Mouse (Mus musculus): ENCODE measurements at regions not wholly inside any gene's neighbourhood (a gene's known extent, or its start where the extent isn't known, plus 50 kb on each side); places are given as distances from the start of the nearest gene placed in this dataset.

DNA sequence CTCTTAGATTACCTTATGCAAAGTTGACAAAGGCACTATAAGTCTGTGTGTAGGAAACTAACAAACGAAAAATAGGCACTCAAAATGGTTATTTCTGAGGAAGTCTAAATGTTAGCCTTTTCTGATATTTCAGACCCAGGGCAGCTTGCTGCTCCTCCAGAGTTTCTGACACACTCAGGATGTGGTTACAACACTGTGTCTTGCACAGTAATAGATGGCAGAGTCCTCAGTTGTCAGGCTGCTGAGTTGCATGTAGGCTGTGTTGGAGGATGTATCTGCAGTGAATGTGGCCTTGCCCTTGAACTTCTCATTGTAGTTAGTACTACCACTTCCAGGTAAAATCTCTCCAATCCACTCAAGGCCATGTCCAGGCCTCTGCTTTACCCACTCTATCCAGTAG lies 1039.7 kb downstream of the Adam6a start:
- Histone ChIP-seq H3K27me3 (ENCODE audit: control insufficient read depth, insufficient read depth, low read length, poor library complexity, severe bottlenecking) (no peaks in the 10 kb centered on the region), H3K36me3 (ENCODE audit: control insufficient read depth, insufficient read depth, low read length, poor library complexity, severe bottlenecking) (no peaks in the 10 kb centered on the region), H3K9ac (ENCODE audit: low read depth, poor library complexity, severe bottlenecking) (no peak overlapping the region), H3K9me3 (replicated peaks; ENCODE audit: control insufficient read depth, insufficient read depth, low read length, poor library complexity, severe bottlenecking) (no peaks in the 10 kb centered on the region), H3K4me1 (ENCODE audit: control insufficient read depth, insufficient read depth, low read length) (no peaks in the 10 kb centered on the region), H3K27ac (ENCODE audit: insufficient read depth, low read length) (no peak overlapping the region), H3K4me3 (ENCODE audit: low read depth, low read length) (no peak overlapping the region)
- TF ChIP-seq CTCF (IDR thresholded peaks at IDR 0.05; ENCODE audit: low read depth, low read length) (no peak), POLR2A (IDR thresholded peaks at IDR 0.05; ENCODE audit: insufficient read depth, low read length) (no peak), EP300 (IDR thresholded peaks at IDR 0.05; ENCODE audit: insufficient read depth, low read depth, low read length) (no peak)

DNA sequence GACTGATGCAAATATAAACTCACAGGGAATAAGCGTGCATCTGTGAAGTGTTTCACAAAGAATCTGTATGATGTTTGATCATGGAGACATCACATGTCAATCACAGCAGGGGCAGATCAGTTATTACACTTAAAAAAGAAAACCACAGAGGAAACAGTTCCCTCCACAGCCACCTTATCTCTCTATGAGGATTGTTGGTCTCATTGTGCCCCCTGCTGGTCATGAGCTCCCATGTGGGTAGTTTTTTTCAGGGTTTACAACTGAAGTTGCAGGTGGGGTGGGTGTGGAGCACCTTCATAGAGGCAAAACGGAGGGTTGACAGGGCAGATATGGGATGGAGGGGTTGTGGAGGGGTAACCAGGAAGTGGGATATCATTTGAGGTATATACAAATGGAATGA lies 1043.5 kb downstream of the Adam6a start:
- H3K27me3 ChIP-seq (ENCODE audit: control insufficient read depth, insufficient read depth, low read length, poor library complexity, severe bottlenecking): no peaks in the 10 kb centered on the region
- no peak overlapping the region for H3K27ac ChIP-seq (ENCODE audit: insufficient read depth, low read length)
- no peak overlapping the region for H3K4me3 ChIP-seq (ENCODE audit: low read depth, low read length)
- H3K36me3 ChIP-seq (ENCODE audit: control insufficient read depth, insufficient read depth, low read length, poor library complexity, severe bottlenecking): no peaks in the 10 kb centered on the region
- no peaks in the 10 kb centered on the region for H3K4me1 ChIP-seq (ENCODE audit: control insufficient read depth, insufficient read depth, low read length)
- H3K9ac ChIP-seq (ENCODE audit: low read depth, poor library complexity, severe bottlenecking): no peak overlapping the region
- no peaks in the 10 kb centered on the region for H3K9me3 ChIP-seq (replicated peaks; ENCODE audit: control insufficient read depth, insufficient read depth, low read length, poor library complexity, severe bottlenecking)
- TF ChIP-seq POLR2A (IDR thresholded peaks at IDR 0.05; ENCODE audit: insufficient read depth, low read length): no peak
- no peak for TF ChIP-seq CTCF (IDR thresholded peaks at IDR 0.05; ENCODE audit: low read depth, low read length)
- TF ChIP-seq EP300 (IDR thresholded peaks at IDR 0.05; ENCODE audit: insufficient read depth, low read depth, low read length): no peak

DNA sequence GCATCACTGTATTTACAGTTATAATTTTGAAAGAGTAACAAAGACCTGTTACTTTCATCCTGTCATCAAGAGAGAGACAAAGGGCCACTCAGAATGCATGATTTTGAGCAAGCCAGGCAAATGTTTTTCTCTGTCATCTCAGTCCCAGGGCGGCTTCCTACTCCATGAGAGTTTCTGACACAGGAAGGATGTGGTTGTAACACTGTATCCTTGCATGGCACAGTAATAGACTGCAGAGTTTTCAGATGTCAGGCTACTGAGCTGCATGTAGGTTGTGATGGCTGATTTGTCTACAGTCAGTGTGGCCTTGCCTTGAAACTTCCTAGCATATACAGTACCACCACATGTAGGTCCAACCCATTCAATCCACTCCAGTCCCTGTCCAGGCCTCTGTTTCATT lies 1054.0 kb downstream of the Adam6a start:
- no peaks in the 10 kb centered on the region for H3K4me1 ChIP-seq (ENCODE audit: control insufficient read depth, insufficient read depth, low read length)
- no peak overlapping the region for H3K27ac ChIP-seq (ENCODE audit: insufficient read depth, low read length)
- no peak overlapping the region for H3K9ac ChIP-seq (ENCODE audit: low read depth, poor library complexity, severe bottlenecking)
- no peaks in the 10 kb centered on the region; the same call in none of the 2 replicates for H3K9me3 ChIP-seq (replicated peaks; ENCODE audit: control insufficient read depth, insufficient read depth, low read length, poor library complexity, severe bottlenecking)
- TF ChIP-seq EP300 (IDR thresholded peaks at IDR 0.05; ENCODE audit: insufficient read depth, low read depth, low read length) (no peak), POLR2A (IDR thresholded peaks at IDR 0.05; ENCODE audit: insufficient read depth, low read length) (no peak), CTCF (IDR thresholded peaks at IDR 0.05; ENCODE audit: low read depth, low read length) (no peak)
- H3K27me3 ChIP-seq (ENCODE audit: control insufficient read depth, insufficient read depth, low read length, poor library complexity, severe bottlenecking): no peaks in the 10 kb centered on the region
- no peak overlapping the region for H3K4me3 ChIP-seq (ENCODE audit: low read depth, low read length)
- no peaks in the 10 kb centered on the region for H3K36me3 ChIP-seq (ENCODE audit: control insufficient read depth, insufficient read depth, low read length, poor library complexity, severe bottlenecking)

DNA sequence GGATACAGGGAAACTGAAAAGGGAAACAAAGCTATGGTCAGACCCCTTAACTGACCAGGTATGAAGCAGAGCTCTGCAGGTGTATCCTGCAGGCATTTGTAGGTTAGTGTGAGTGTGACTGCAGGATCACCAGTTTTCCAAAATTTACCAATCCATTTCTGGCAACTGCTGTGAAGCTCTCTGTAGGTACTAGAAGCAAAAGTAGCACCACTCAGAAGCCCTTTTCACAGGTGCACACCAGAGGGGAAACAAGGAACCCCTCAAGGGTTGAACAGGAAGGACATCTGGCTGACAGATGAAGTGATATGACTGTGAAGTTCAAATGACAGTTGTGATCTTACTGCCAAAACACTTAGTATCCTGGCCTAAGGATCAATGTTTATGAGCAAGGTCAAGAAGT lies 1065.5 kb downstream of the Adam6a start:
- Histone ChIP-seq H3K27ac (ENCODE audit: insufficient read depth, low read length) (no peak overlapping the region), H3K36me3 (ENCODE audit: control insufficient read depth, insufficient read depth, low read length, poor library complexity, severe bottlenecking) (no peaks in the 10 kb centered on the region), H3K9ac (ENCODE audit: low read depth, poor library complexity, severe bottlenecking) (no peak overlapping the region), H3K4me3 (ENCODE audit: low read depth, low read length) (no peak overlapping the region), H3K27me3 (ENCODE audit: control insufficient read depth, insufficient read depth, low read length, poor library complexity, severe bottlenecking) (no peaks in the 10 kb centered on the region), H3K9me3 (replicated peaks; ENCODE audit: control insufficient read depth, insufficient read depth, low read length, poor library complexity, severe bottlenecking) (no peaks in the 10 kb centered on the region), H3K4me1 (ENCODE audit: control insufficient read depth, insufficient read depth, low read length) (no peaks in the 10 kb centered on the region)
- TF ChIP-seq EP300 (IDR thresholded peaks at IDR 0.05; ENCODE audit: insufficient read depth, low read depth, low read length): no peak
- no peak for TF ChIP-seq POLR2A (IDR thresholded peaks at IDR 0.05; ENCODE audit: insufficient read depth, low read length)
- TF ChIP-seq CTCF (IDR thresholded peaks at IDR 0.05; ENCODE audit: low read depth, low read length): no peak

DNA sequence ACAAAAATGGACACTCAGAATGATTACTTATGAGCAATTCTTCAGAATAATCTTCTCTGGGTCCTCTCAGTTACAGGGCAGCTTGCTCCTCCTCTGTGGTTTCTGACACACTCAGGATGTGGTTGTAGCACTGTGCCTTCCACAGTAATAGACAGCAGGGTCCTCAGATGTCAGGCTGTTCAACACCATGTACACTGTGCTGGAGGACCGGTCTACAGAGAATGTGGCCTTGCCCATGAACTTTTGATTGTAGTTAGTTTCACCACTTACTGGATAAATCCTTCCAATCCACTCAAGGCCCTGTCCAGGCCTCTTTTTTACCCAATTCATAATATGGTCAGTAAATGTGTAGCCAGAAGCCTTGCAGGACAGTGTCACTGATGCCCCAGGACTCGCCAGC lies 1068.4 kb downstream of the Adam6a start:
- Histone ChIP-seq H3K4me1 (ENCODE audit: control insufficient read depth, insufficient read depth, low read length) (no peaks in the 10 kb centered on the region), H3K9ac (ENCODE audit: low read depth, poor library complexity, severe bottlenecking) (no peak overlapping the region), H3K36me3 (ENCODE audit: control insufficient read depth, insufficient read depth, low read length, poor library complexity, severe bottlenecking) (no peaks in the 10 kb centered on the region), H3K27ac (ENCODE audit: insufficient read depth, low read length) (no peak overlapping the region), H3K27me3 (ENCODE audit: control insufficient read depth, insufficient read depth, low read length, poor library complexity, severe bottlenecking) (no peaks in the 10 kb centered on the region), H3K4me3 (ENCODE audit: low read depth, low read length) (no peak overlapping the region), H3K9me3 (replicated peaks; ENCODE audit: control insufficient read depth, insufficient read depth, low read length, poor library complexity, severe bottlenecking) (no peaks in the 10 kb centered on the region)
- TF ChIP-seq POLR2A (IDR thresholded peaks at IDR 0.05; ENCODE audit: insufficient read depth, low read length) (no peak), EP300 (IDR thresholded peaks at IDR 0.05; ENCODE audit: insufficient read depth, low read depth, low read length) (no peak), CTCF (IDR thresholded peaks at IDR 0.05; ENCODE audit: low read depth, low read length) (no peak)

DNA sequence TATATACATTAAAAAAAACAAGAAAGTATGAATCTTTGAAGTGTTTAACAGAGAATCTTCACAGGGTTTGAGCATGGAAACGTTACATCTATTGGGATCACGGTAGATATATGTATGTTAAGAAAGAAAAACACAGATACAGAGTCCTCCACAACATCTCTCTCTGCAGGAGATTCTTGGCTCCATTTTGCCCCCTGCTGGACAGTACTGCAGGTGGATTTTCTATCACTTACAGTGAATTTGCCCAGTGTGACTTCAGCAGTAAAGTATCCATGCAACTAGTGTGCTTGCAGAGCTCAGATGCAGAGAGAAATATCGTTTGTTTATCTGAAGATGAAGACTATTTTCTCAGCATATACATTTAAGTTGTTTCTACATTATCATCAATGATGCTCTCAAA lies 1071.5 kb downstream of the Adam6a start:
- no peak overlapping the region for H3K9ac ChIP-seq (ENCODE audit: low read depth, poor library complexity, severe bottlenecking)
- H3K4me1 ChIP-seq (ENCODE audit: control insufficient read depth, insufficient read depth, low read length): no peaks in the 10 kb centered on the region
- H3K9me3 ChIP-seq (replicated peaks; ENCODE audit: control insufficient read depth, insufficient read depth, low read length, poor library complexity, severe bottlenecking): no peaks in the 10 kb centered on the region
- H3K27ac ChIP-seq (ENCODE audit: insufficient read depth, low read length): no peak overlapping the region
- no peaks in the 10 kb centered on the region for H3K27me3 ChIP-seq (ENCODE audit: control insufficient read depth, insufficient read depth, low read length, poor library complexity, severe bottlenecking)
- H3K36me3 ChIP-seq (ENCODE audit: control insufficient read depth, insufficient read depth, low read length, poor library complexity, severe bottlenecking): no peaks in the 10 kb centered on the region
- no peak overlapping the region for H3K4me3 ChIP-seq (ENCODE audit: low read depth, low read length)
- TF ChIP-seq CTCF (IDR thresholded peaks at IDR 0.05; ENCODE audit: low read depth, low read length): no peak
- no peak for TF ChIP-seq EP300 (IDR thresholded peaks at IDR 0.05; ENCODE audit: insufficient read depth, low read depth, low read length)
- no peak for TF ChIP-seq POLR2A (IDR thresholded peaks at IDR 0.05; ENCODE audit: insufficient read depth, low read length)
